Mouse (Mus musculus) intestine, embryonic 15.5 days (tissue): Measurements from ENCODE around the gene Pnkp. TPM values are rescaled to one million over a fixed set of nuclear protein-coding genes. Genes with fewer than 3 reads are reported as not detected.

ENCODE experiments used
- ATAC-seq: fragments of 200-750 bp; cut with Nextera tagmentation; 2 replicates; pipeline ENCODE4 v1.8.0; 2017; ENCODE audit warnings: moderate TSS enrichment, moderate library complexity
- H3K27ac ChIP-seq: fragments of 300-500 bp; sonication (generic); 2 replicates; pipeline ENCODE4 v1.5.1; 2015; ENCODE audit warnings: mild to moderate bottlenecking, inconsistent platforms
- H3K27me3 ChIP-seq: fragments of 300-500 bp; sonication (generic); replicated peaks from 2 replicates; pipeline ENCODE4 v1.6.1; 2015; ENCODE audit warnings: inconsistent platforms
- H3K36me3 ChIP-seq: fragments of 300-500 bp; sonication (generic); 2 replicates; pipeline ENCODE4 v1.6.1; 2015; ENCODE audit warnings: inconsistent platforms
- H3K4me1 ChIP-seq: fragments of 300-500 bp; sonication (generic); replicated peaks from 2 replicates; pipeline ENCODE4 v1.6.1; 2015; ENCODE audit warnings: inconsistent platforms
- H3K4me2 ChIP-seq: fragments of 300-500 bp; sonication (generic); replicated peaks from 2 replicates; pipeline ENCODE4 v1.6.1; 2015; ENCODE audit warnings: mild to moderate bottlenecking, inconsistent platforms
- H3K4me3 ChIP-seq: fragments of 300-500 bp; sonication (generic); replicated peaks from 2 replicates; pipeline ENCODE4 v1.5.1; 2015; ENCODE audit warnings: inconsistent platforms
- H3K9ac ChIP-seq: fragments of 300-500 bp; sonication (generic); 2 replicates; pipeline ENCODE4 v1.6.1; 2015; ENCODE audit warnings: inconsistent platforms
- H3K9me3 ChIP-seq: fragments of 300-500 bp; sonication (generic); 2 replicates; pipeline ENCODE4 v1.6.1; 2016; ENCODE audit warnings: inconsistent platforms
- WGBS: fragments of 180-500 bp; shearing (Covaris S2); methylation state at CpG from one replicate; pipeline ENCODE4 v1.1.7; 2015; 5-methylcytosine and 5-hydroxymethylcytosine counted together
- microRNA counts: library from miRNA; unstranded; fragments of <30 nt; microRNA quantifications from one replicate; lab custom pipeline; 2016
- polyA plus RNA-seq: library from polyadenylated mRNA; unstranded; fragments of >200 nt; fragmentation: Nextera tagmentation; extraction: Ambion mirVana; gene quantifications from 2 replicates; pipeline ENCODE4 v1.2.1, GENCODE M21; 2015

The Pnkp gene
- polyA plus RNA-seq, 1 experiment from 2014 or later, result 29.0 TPM

DNA sequence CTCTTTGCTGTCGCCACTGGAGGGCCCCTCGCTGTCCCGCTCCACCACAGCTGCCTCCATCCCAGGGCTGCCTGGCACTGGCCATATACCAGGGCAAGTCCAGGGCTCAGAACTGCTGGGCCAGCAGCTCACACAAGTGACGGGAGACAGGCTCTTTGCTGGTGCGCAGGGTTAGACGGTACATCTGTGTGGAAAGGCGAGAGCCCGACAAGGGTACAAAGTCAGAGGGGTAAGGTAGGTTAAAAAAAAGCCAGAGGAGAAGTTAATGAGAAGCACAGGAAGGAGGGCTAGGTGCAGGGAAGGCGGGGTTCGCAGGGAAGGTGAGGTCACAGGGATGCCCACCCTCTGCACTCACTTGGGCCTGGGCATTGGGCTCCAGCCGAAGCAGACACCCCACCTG lies 43.7 kb downstream of the Pnkp start:
- H3K36me3 ChIP-seq, result peaks cover 32% of the 10 kb centered on the region
- H3K4me2 ChIP-seq, result no peak overlapping the region
- peaks cover 29% of the 10 kb centered on the region for H3K4me1 ChIP-seq
- no peak overlapping the region for H3K9ac ChIP-seq
- 89% methylated on average over 11 of the region's 11 CpGs for WGBS
- no peaks in the 10 kb centered on the region for H3K27me3 ChIP-seq
- H3K4me3 ChIP-seq, result no peak overlapping the region
- ATAC-seq, result no peak
- H3K27ac ChIP-seq, result peak overlapping the region; percentile 44; the same call in 1 of the 2 replicates
- no peaks in the 10 kb centered on the region for H3K9me3 ChIP-seq

GRCm38 (mm10) chr7:44901230-44901722 lies 44.3 kb downstream of the Pnkp start:
- Histone ChIP-seq H3K4me3 (peak overlapping the region; percentile 36), H3K4me1 (peaks cover 29% of the 10 kb centered on the region), H3K9ac (peak overlapping the region; percentile 16; the same call in 1 of the 2 replicates), H3K36me3 (peaks cover 38% of the 10 kb centered on the region), H3K9me3 (no peaks in the 10 kb centered on the region), H3K27ac (peak overlapping the region; percentile 52), H3K27me3 (no peaks in the 10 kb centered on the region), H3K4me2 (peak overlapping the region; percentile 72)
- peak; percentile 66 for ATAC-seq
- WGBS, result 13% methylated on average over 21 of the region's 21 CpGs

GRCm38 (mm10) chr7:44905430-44905829 lies 48.5 kb downstream of the Pnkp start:
- no peak for ATAC-seq
- Histone ChIP-seq H3K4me2 (no peak overlapping the region), H3K9me3 (no peaks in the 10 kb centered on the region), H3K27ac (no peak overlapping the region), H3K9ac (no peak overlapping the region), H3K4me3 (no peak overlapping the region), H3K36me3 (peaks cover 67% of the 10 kb centered on the region), H3K27me3 (no peaks in the 10 kb centered on the region), H3K4me1 (peaks cover 11% of the 10 kb centered on the region)
- 93% methylated on average over 20 of the region's 20 CpGs for WGBS

DNA sequence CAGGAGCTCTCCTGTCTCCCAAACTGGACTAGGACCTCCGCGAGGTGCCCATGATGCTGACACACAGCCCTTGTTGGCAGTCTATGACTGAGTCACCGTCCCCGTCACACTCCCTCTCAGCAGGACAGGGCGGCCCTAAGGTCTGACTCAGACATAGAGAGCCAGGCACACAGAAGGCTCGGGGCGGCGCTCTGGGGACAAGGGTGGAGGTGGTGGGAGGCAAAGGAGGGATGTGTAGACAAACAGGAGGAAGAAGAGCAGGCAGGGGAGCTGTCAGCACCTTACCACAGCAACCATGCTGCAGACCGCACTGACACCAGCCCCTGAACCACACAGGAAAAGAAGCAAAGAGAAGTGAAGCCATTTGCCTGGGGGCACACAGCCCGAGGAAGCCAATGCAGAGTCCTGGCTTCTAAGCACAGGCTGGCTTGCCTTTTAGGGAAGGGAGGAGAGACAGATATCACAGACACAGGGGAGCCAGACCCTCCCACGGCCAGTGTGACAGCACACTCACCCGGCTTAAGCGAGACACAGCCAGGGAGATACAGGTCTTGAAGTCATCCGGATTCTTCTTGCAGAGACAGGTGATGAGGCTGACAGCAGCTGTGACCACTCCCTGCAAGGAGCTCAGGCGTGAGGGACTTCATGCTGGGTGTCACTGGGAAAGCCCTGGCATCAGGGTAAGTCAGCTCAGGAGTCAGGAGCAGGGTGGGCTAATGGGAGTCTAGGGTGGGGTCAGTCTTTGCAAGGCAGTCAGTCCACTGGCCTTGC lies 52.0 kb downstream of the Pnkp start:
- Histone ChIP-seq H3K9ac (no peak overlapping the region), H3K36me3 (peaks cover 63% of the 10 kb centered on the region), H3K27ac (no peak overlapping the region), H3K27me3 (no peaks in the 10 kb centered on the region), H3K4me3 (no peak overlapping the region), H3K4me2 (no peak overlapping the region), H3K9me3 (no peaks in the 10 kb centered on the region), H3K4me1 (no peaks in the 10 kb centered on the region)
- 89% methylated on average over 15 of the region's 15 CpGs for WGBS
- no peak for ATAC-seq

MicroRNAs encoded within 50 kb of the gene (microRNA counts, 519-probe panel; counts per million panel counts)
- microRNA mmu-miR-707 (lab: Ali Mortazavi, UCI), result 97.1 counts per million, percentile 29 among the panel's probes with 10 or more counts

Other genes with a start within 250 kb of the Pnkp start
- 68.4 and 74.3 TPM in 2 replicates for gene Myh14, start 186.3 kb upstream of the Pnkp start, polyA plus RNA-seq
- gene Izumo2, start 148.4 kb upstream of the Pnkp start, polyA plus RNA-seq, result not detected in 2 replicates
- gene Vrk3, start 108.7 kb upstream of the Pnkp start, polyA plus RNA-seq, result 36.0 and 39.4 TPM in 2 replicates
- gene Zfp473, start 106.1 kb upstream of the Pnkp start, polyA plus RNA-seq, result 2.0 and 2.5 TPM in 2 replicates
- 87.4 and 89.2 TPM in 2 replicates for gene Nup62, start 41.1 kb upstream of the Pnkp start, polyA plus RNA-seq
- gene Il4i1, start 40.8 kb upstream of the Pnkp start, polyA plus RNA-seq, result 0.78 and 1.5 TPM in 2 replicates
- gene Atf5, start 40.5 kb upstream of the Pnkp start, polyA plus RNA-seq, result 6.2 and 6.6 TPM in 2 replicates
- gene Akt1s1, start 8.1 kb upstream of the Pnkp start, polyA plus RNA-seq, result 112 and 116 TPM in 2 replicates
- gene Tbc1d17, start 8.1 kb upstream of the Pnkp start, polyA plus RNA-seq, result 71.0 and 71.3 TPM in 2 replicates
- 239 and 253 TPM in 2 replicates for gene Ptov1, start 12.6 kb downstream of the Pnkp start, polyA plus RNA-seq
- 88.2 and 91.8 TPM in 2 replicates for gene Med25, start 35.6 kb downstream of the Pnkp start, polyA plus RNA-seq
- 17.0 and 18.8 TPM in 2 replicates for gene Fuz, start 38.9 kb downstream of the Pnkp start, polyA plus RNA-seq
- 60.1 and 65.0 TPM in 2 replicates for gene Ap2a1, start 72.4 kb downstream of the Pnkp start, polyA plus RNA-seq
- 0.14 TPM in 1 of 2 replicates, not detected in the other for gene Tsks, start 86.1 kb downstream of the Pnkp start, polyA plus RNA-seq
- gene Cpt1c, start 117.7 kb downstream of the Pnkp start, polyA plus RNA-seq, result 16.1 and 16.5 TPM in 2 replicates
- 449 and 456 TPM in 2 replicates for gene Prmt1, start 129.4 kb downstream of the Pnkp start, polyA plus RNA-seq
- 89.9 and 99.6 TPM in 2 replicates for gene Irf3, start 140.5 kb downstream of the Pnkp start, polyA plus RNA-seq
- 37.3 and 43.6 TPM in 2 replicates for gene Bcl2l12, start 141.6 kb downstream of the Pnkp start, polyA plus RNA-seq
- gene Scaf1, start 159.2 kb downstream of the Pnkp start, polyA plus RNA-seq, result 32.0 and 33.6 TPM in 2 replicates
- 57.6 and 61.0 TPM in 2 replicates for gene Rras, start 160.8 kb downstream of the Pnkp start, polyA plus RNA-seq
- 7.1 and 8.7 TPM in 2 replicates for gene Prr12, start 195.7 kb downstream of the Pnkp start, polyA plus RNA-seq
- 49.5 and 50.5 TPM in 2 replicates for gene Nosip, start 205.3 kb downstream of the Pnkp start, polyA plus RNA-seq
- gene Prrg2, start 205.5 kb downstream of the Pnkp start, polyA plus RNA-seq, result 29.2 and 29.5 TPM in 2 replicates
- gene Rcn3, start 235.1 kb downstream of the Pnkp start, polyA plus RNA-seq, result 265 and 267 TPM in 2 replicates
- 153 and 168 TPM in 2 replicates for gene Fcgrt, start 246.7 kb downstream of the Pnkp start, polyA plus RNA-seq